Mouse (Mus musculus) liver, embryonic 12.5 days (tissue): ENCODE data around the gene Rbfox3. TPM values are rescaled to one million over a fixed set of nuclear protein-coding genes. Genes with fewer than 3 reads are reported as not detected.
A peak's percentile ranks its signal among the peaks of the same experiment; 100 is the strongest.

Source experiments
- ATAC-seq: fragments of 200-750 bp; cut with Nextera tagmentation; 2 replicates; pipeline ENCODE4 v1.8.0; 2017; ENCODE audit warnings: moderate number of reproducible peaks, mild to moderate bottlenecking, moderate library complexity
- H3K27ac ChIP-seq: fragments of 300-500 bp; sonication (generic); 2 replicates; pipeline ENCODE4 v1.5.1; 2016; ENCODE audit warnings: mild to moderate bottlenecking
- H3K27me3 ChIP-seq: fragments of 300-500 bp; sonication (generic); replicated peaks from 2 replicates; pipeline ENCODE4 v1.6.1; 2016; ENCODE audit warnings: mild to moderate bottlenecking, moderate library complexity
- H3K36me3 ChIP-seq: fragments of 300-500 bp; sonication (generic); 2 replicates; pipeline ENCODE4 v1.6.1; 2016; ENCODE audit warnings: mild to moderate bottlenecking, moderate library complexity
- H3K4me1 ChIP-seq: fragments of 300-500 bp; sonication (generic); 2 replicates; pipeline ENCODE4 v1.6.1; 2016
- H3K4me2 ChIP-seq: fragments of 300-500 bp; sonication (generic); 2 replicates; pipeline ENCODE4 v1.6.1; 2016; ENCODE audit warnings: mild to moderate bottlenecking, moderate library complexity
- H3K4me3 ChIP-seq: fragments of 300-500 bp; sonication (generic); 2 replicates; pipeline ENCODE4 v1.5.1; 2016; ENCODE audit warnings: mild to moderate bottlenecking, moderate library complexity
- H3K9ac ChIP-seq: fragments of 300-500 bp; sonication (generic); 2 replicates; pipeline ENCODE4 v1.6.1; 2016; ENCODE audit warnings: mild to moderate bottlenecking, moderate library complexity
- H3K9me3 ChIP-seq: fragments of 300-500 bp; sonication (generic); replicated peaks from 2 replicates; pipeline ENCODE4 v1.6.1; 2016; ENCODE audit warnings: mild to moderate bottlenecking, moderate library complexity
- WGBS: fragments of 180-500 bp; shearing (Covaris S2); methylation state at CpG from one replicate; pipeline ENCODE4 v1.1.7; 2016; ENCODE audit not compliant: insufficient replicate concordance; 5-methylcytosine and 5-hydroxymethylcytosine counted together
- polyA plus RNA-seq: library from polyadenylated mRNA; unstranded; fragments of >200 nt; fragmentation: Nextera tagmentation; extraction: Ambion mirVana; gene quantifications from 2 replicates; pipeline ENCODE4 v1.2.1, GENCODE M21; 2016

Rbfox3 gene
- polyA plus RNA-seq, 1 experiment from 2014 or later, result 0.46 TPM

GRCm38 (mm10) chr11:118726430-118726829 lies 185.0 kb downstream of the Rbfox3 start:
- Histone ChIP-seq H3K4me2 (no peak overlapping the region), H3K27me3 (no peaks in the 10 kb centered on the region), H3K4me3 (no peak overlapping the region), H3K9ac (no peak overlapping the region), H3K4me1 (peaks cover 25% of the 10 kb centered on the region; the same call in 1 of the 2 replicates), H3K9me3 (no peaks in the 10 kb centered on the region), H3K27ac (no peak overlapping the region), H3K36me3 (no peaks in the 10 kb centered on the region)
- ATAC-seq, result no peak
- 77% methylated on average over 8 of the region's 8 CpGs for WGBS

GRCm38 (mm10) chr11:118724423-118724822 lies 187.0 kb downstream of the Rbfox3 start:
- WGBS, result 55% methylated on average over 8 of the region's 8 CpGs
- no peak for ATAC-seq

GRCm38 (mm10) chr11:118723166-118723565 lies 188.2 kb downstream of the Rbfox3 start:
- H3K36me3 ChIP-seq, result no peaks in the 10 kb centered on the region
- no peak overlapping the region for H3K27ac ChIP-seq
- H3K4me2 ChIP-seq, result no peak overlapping the region
- WGBS, result 52% methylated on average over 8 of the region's 8 CpGs
- H3K27me3 ChIP-seq, result no peaks in the 10 kb centered on the region
- H3K4me1 ChIP-seq, result peaks cover 25% of the 10 kb centered on the region; the same call in 1 of the 2 replicates
- H3K4me3 ChIP-seq, result no peak overlapping the region
- H3K9me3 ChIP-seq, result no peaks in the 10 kb centered on the region
- H3K9ac ChIP-seq, result no peak overlapping the region
- no peak for ATAC-seq

More at GRCm38 (mm10) chr11:118724423-118724822, 187.0 kb downstream of the Rbfox3 start:
- peaks cover 25% of the 10 kb centered on the region; the same call in 1 of the 2 replicates for H3K4me1 ChIP-seq
- no peak overlapping the region for H3K4me2 ChIP-seq
- peak overlapping the region; percentile 54; the same call in 1 of the 2 replicates for H3K27ac ChIP-seq
- H3K27me3 ChIP-seq, result no peaks in the 10 kb centered on the region
- no peaks in the 10 kb centered on the region for H3K9me3 ChIP-seq
- no peaks in the 10 kb centered on the region for H3K36me3 ChIP-seq
- H3K4me3 ChIP-seq, result no peak overlapping the region
- H3K9ac ChIP-seq, result no peak overlapping the region

DNA sequence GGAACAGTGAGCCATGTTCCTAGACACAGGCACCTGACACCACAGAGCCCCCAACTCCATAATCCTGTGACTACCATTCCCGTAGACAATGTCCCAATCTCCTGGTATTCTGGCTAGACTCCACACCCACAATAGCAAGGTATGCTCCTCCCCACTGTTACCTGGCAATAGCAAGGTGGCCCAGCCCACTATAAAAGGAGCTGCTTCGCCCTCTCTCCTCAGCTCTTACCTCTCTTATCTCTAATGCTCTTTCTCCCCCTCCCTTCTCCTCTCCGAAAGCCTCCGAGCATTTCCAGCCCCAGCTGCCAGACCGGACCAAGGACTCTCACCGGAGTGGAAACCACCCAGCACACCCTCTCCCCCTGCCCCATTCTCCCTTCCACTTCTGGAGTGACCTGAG lies 189.5 kb downstream of the Rbfox3 start:
- no peak overlapping the region for H3K9ac ChIP-seq
- no peak overlapping the region for H3K4me3 ChIP-seq
- H3K27me3 ChIP-seq, result no peaks in the 10 kb centered on the region
- no peak for ATAC-seq
- H3K4me2 ChIP-seq, result no peak overlapping the region
- H3K9me3 ChIP-seq, result no peaks in the 10 kb centered on the region
- no peaks in the 10 kb centered on the region for H3K36me3 ChIP-seq
- no peak overlapping the region for H3K27ac ChIP-seq
- peaks cover 14% of the 10 kb centered on the region; the same call in 1 of the 2 replicates for H3K4me1 ChIP-seq
- 34% methylated on average over 6 of the region's 6 CpGs for WGBS

GRCm38 (mm10) chr11:118714601-118715524 lies 196.5 kb downstream of the Rbfox3 start:
- H3K4me1 ChIP-seq, result no peaks in the 10 kb centered on the region
- 0 out of 2 replicates have a peak, but pooled peaks cover 5% of the 10 kb centered on the region for H3K27me3 ChIP-seq
- H3K36me3 ChIP-seq, result no peaks in the 10 kb centered on the region
- no peak overlapping the region for H3K4me2 ChIP-seq
- WGBS, result 73% methylated on average over 26 of the region's 26 CpGs
- ATAC-seq, result no peak
- H3K9ac ChIP-seq, result no peak overlapping the region
- H3K27ac ChIP-seq, result no peak overlapping the region
- no peak overlapping the region for H3K4me3 ChIP-seq
- H3K9me3 ChIP-seq, result no peaks in the 10 kb centered on the region

DNA sequence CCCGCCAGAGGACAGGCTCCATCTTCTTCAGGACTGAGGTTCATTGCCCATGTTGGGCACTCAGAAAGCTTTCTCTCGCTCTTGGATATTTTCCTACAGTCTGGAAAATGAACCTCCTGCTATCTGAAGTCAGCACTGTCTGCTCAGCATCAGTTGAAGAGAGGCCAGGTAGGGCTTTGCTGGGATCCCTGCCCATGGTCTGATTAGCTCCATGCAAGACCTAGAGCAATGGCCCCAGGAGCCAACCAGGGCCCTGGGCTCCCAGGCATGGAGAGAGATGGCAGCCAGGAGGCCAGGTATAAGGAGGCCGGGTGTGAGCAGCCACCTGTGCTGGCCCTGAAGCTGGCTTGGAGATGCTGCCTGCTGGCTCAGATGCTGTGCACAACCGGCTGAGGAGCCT lies 198.6 kb downstream of the Rbfox3 start:
- peaks cover 7% of the 10 kb centered on the region; the same call in 1 of the 2 replicates for H3K9me3 ChIP-seq
- H3K4me2 ChIP-seq, result no peak overlapping the region
- H3K4me3 ChIP-seq, result no peak overlapping the region
- no peak overlapping the region for H3K27ac ChIP-seq
- H3K36me3 ChIP-seq, result no peaks in the 10 kb centered on the region
- WGBS, result 59% methylated on average over 4 of the region's 4 CpGs
- 0 out of 2 replicates have a peak, but pooled peaks cover 5% of the 10 kb centered on the region for H3K27me3 ChIP-seq
- H3K9ac ChIP-seq, result no peak overlapping the region
- no peaks in the 10 kb centered on the region for H3K4me1 ChIP-seq
- no peak for ATAC-seq

- Histone ChIP-seq H3K9me3 (peaks cover 7% of the 10 kb centered on the region; the same call in 1 of the 2 replicates), H3K27me3 (0 out of 2 replicates have a peak, but pooled peaks cover 5% of the 10 kb centered on the region), H3K4me3 (no peak overlapping the region), H3K27ac (no peak overlapping the region), H3K4me1 (no peaks in the 10 kb centered on the region), H3K36me3 (no peaks in the 10 kb centered on the region), H3K9ac (no peak overlapping the region), H3K4me2 (no peak overlapping the region)
- WGBS, result 71% methylated on average over 9 of the region's 9 CpGs
- ATAC-seq, result no peak
Measured at GRCm38 (mm10) chr11:118712058-118712457, 199.3 kb downstream of the Rbfox3 start.

- 0 out of 2 replicates have a peak, but pooled peaks cover 5% of the 10 kb centered on the region for H3K27me3 ChIP-seq
Measured at GRCm38 (mm10) chr11:118710035-118710434, 201.4 kb downstream of the Rbfox3 start.

DNA sequence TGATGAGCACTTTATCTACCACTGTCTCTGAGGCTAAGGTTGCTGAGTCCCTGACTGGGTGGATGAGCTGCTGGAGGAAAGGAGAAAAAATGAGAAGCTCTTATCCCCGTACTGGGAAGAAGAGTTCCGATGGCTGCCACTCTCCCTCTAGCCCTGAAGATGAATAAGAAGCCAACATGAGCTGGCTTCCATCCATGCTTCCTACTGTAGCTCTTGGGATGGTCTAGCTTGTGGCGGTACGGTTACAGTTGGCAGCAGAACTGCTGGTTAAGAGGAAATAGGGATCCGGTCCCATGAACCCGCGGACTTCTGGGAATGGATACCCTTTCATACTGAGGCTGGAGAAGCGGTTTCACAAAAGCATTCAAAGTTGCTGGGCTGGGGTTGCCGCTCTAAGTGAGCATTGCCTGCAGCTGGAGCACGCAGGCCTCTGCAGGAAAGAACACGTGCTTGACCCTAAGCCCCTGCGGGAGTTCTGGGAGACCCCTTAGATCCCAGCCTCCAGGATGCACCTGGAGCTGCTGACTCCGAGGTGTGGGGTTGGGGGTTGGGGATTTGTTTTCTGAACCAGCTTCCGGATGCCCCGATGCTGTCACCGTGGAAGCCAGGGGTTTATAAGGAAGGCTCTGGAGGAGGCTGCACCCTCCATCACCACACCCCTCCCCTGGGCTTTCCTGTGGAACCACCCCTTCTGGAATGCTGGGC lies 215.0 kb downstream of the Rbfox3 start:
- ATAC-seq, result no peak
- H3K4me2 ChIP-seq, result no peak overlapping the region
- WGBS, result 50% methylated on average over 16 of the region's 16 CpGs

More at GRCm38 (mm10) chr11:118710035-118710434, 201.4 kb downstream of the Rbfox3 start:
- peaks cover 7% of the 10 kb centered on the region; the same call in 1 of the 2 replicates for H3K9me3 ChIP-seq
- H3K9ac ChIP-seq, result no peak overlapping the region
- no peak overlapping the region for H3K4me2 ChIP-seq
- no peak overlapping the region for H3K4me3 ChIP-seq
- H3K27ac ChIP-seq, result no peak overlapping the region
- ATAC-seq, result no peak
- WGBS, result 72% methylated on average over 5 of the region's 5 CpGs
- no peaks in the 10 kb centered on the region for H3K4me1 ChIP-seq
- no peaks in the 10 kb centered on the region for H3K36me3 ChIP-seq

GRCm38 (mm10) chr11:118693276-118693675 lies 218.1 kb downstream of the Rbfox3 start:
- no peak overlapping the region for H3K4me3 ChIP-seq
- H3K36me3 ChIP-seq, result no peaks in the 10 kb centered on the region
- no peaks in the 10 kb centered on the region for H3K4me1 ChIP-seq
- no peak overlapping the region for H3K27ac ChIP-seq
- H3K9me3 ChIP-seq, result no peaks in the 10 kb centered on the region
- no peak overlapping the region for H3K9ac ChIP-seq
- ATAC-seq, result no peak
- no peak overlapping the region for H3K4me2 ChIP-seq
- no peaks in the 10 kb centered on the region; the same call in 1 of the 2 replicates for H3K27me3 ChIP-seq
- WGBS, result 68% methylated on average over 7 of the region's 7 CpGs

More for the DNA sequence above, 215.0 kb downstream of the Rbfox3 start:
- Histone ChIP-seq H3K27ac (no peak overlapping the region), H3K9ac (no peak overlapping the region), H3K27me3 (no peaks in the 10 kb centered on the region; the same call in 1 of the 2 replicates), H3K4me1 (no peaks in the 10 kb centered on the region), H3K36me3 (no peaks in the 10 kb centered on the region), H3K9me3 (no peaks in the 10 kb centered on the region), H3K4me3 (no peak overlapping the region)

DNA sequence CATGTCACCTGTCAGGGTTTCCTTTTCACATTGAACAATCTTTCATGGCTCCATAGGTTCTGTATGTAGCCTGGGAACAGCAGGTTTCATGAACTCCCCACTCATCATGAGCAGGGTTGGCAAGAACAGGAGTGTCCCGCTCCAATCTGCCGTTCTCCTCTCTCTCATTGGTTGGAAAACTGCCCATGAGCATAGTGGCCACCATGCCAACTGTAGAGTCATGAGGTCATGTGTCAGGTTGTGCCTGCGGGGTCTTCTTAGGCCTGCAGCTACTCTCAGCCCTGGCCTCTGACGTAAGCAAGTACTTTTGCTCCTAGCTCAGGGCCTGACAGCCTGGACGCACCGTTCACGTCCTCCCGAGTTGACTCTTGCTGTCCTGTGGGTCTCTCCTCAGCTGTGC lies 221.1 kb downstream of the Rbfox3 start:
- no peak for ATAC-seq
- no peaks in the 10 kb centered on the region for H3K27me3 ChIP-seq
- no peaks in the 10 kb centered on the region for H3K36me3 ChIP-seq
- H3K4me3 ChIP-seq, result no peak overlapping the region
- 70% methylated on average over 8 of the region's 8 CpGs for WGBS
- H3K4me2 ChIP-seq, result no peak overlapping the region
- H3K9ac ChIP-seq, result no peak overlapping the region
- no peaks in the 10 kb centered on the region for H3K9me3 ChIP-seq
- H3K27ac ChIP-seq, result no peak overlapping the region
- no peaks in the 10 kb centered on the region for H3K4me1 ChIP-seq

- Histone ChIP-seq H3K4me3 (no peak overlapping the region), H3K27ac (no peak overlapping the region), H3K9me3 (no peaks in the 10 kb centered on the region), H3K4me1 (no peaks in the 10 kb centered on the region), H3K27me3 (peaks cover 8% of the 10 kb centered on the region), H3K9ac (no peak overlapping the region), H3K36me3 (no peaks in the 10 kb centered on the region), H3K4me2 (no peak overlapping the region)
- WGBS, result 14% methylated on average over 16 of the region's 16 CpGs
- ATAC-seq, result no peak
Measured at GRCm38 (mm10) chr11:118685397-118685796, 226.0 kb downstream of the Rbfox3 start.
